Mouse (Mus musculus): ENCODE results near the gene Ms4a4b.
"Not testable (repeated sequence)": the region's sequence is repeated elsewhere in the genome, so short reads cannot be mapped to it uniquely, and the experiment has no call there.

Ms4a4b gene

GRCm38 (mm10) chr19:11443338-11443737 lies at the start of gene Ms4a4b:
Gene Ms4a4b (plus strand): TSS chr19:11443553.
- DNase-seq (ENCODE audit: low read depth, low spot score) = no peak

DNA sequence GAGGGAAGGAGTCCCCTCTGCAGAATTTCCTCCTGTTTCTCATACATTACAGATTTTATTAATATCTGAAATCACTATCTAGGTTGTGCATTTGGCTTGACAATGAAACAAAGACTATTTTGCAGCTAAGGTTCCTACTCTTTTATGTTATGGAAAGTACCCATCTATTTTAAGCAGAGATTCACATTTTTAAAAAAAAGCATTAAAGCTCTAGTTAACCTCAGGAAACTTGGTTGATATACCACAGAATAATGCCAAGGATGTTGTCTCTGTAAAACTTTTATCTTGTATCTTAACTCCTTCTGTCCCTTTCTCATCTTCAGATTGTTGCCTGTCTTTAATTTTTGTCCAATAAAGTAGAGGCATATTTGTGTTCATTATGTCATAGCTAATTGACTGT lies 47.6 kb upstream of the Ms4a4b start:
- DNase-seq (ENCODE audit: low read depth, low spot score) = no peak

DNA sequence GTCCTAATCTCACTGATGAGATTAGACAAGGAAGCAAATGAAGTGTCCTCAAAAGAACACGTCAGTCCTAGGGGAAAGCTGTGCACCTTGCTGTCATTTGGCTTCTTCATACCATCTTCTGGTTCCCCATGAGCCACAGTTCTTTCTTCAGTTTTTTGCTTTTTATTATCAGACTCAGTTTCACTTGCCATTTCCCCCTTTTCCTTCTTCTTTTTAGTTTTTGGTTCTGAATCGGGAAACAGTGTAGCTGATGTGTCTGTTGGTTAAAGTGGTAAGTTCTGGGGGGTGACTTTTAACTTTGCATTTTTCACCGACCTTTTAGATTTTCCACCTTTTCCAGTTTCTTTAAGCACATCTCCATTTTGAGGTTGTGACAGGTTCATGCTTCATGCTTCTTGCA lies 38.8 kb upstream of the Ms4a4b start, which contains the start of gene Ms4a4c:
Gene Ms4a4c (plus strand): TSS at position 244 of the 400 bp plus-strand sequence.
- DNase-seq (ENCODE audit: low read depth, low spot score) = no peak

DNA sequence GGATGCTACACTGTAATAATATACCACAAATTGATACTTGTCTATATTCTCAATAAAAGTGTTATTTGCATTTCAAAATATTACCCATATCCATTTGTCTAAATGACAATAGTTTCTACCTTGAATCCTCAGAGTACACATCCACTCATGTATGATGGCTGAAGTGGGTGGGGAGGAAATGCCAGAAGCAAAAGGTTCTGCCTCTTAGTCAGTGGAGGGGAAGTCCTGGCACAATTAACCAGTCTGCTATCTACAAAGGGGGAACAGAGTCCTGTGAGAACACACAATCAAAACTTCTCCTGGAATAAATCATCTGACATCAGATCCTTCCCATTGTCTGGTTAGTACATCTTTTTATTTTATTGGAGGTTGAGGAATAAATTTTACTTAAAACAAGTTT lies 35.9 kb upstream of the Ms4a4b start:
- no peak for DNase-seq (ENCODE audit: low read depth, low spot score)

DNA sequence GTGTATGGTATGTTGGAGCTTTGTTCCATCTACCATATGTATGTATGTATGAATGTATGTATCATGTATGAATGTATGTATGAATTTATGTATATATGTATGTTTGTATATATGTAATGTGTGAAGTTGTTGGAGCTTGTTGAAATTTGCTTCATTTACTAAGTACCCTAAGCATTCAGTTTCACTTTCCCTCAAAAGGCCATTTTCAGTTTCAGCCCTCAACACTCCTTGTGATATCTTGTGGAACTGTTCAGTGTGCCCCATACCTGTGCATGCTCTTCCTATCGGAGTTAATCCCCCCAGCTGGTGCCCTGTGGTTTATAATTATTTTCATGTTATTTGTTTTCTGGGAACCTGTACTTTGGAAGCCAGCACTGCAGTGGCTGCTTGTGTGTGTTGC lies 34.8 kb upstream of the Ms4a4b start:
- DNase-seq (ENCODE audit: low read depth, low spot score) = no peak

GRCm38 (mm10) chr19:11411640-11412039 lies 31.7 kb upstream of the Ms4a4b start:
- no peak for DNase-seq (ENCODE audit: low read depth, low spot score)

DNA sequence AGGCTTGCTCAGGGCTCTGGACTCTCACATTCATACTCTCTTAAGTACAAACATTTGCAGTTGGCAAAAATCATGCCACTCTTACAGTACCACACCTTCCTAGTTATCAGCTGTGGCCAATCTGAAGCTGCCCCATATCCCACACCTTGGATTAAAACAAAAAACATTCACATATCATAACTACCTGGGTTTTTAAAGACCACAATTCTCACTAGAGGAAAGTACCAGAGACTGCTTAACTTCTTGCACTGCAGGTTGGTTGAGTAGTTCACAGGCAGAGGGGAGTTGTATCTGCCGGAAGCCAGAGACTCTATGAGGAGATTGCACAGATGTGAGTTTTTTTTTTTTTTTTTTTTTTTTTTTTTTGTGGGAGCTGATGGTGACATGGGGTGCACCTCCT lies 29.3 kb upstream of the Ms4a4b start:
- DNase-seq (ENCODE audit: low read depth, low spot score) = no peak

GRCm38 (mm10) chr19:11415581-11415980 lies 27.8 kb upstream of the Ms4a4b start:
- no peak for DNase-seq (ENCODE audit: low read depth, low spot score)

- not testable (repeated sequence) for DNase-seq (ENCODE audit: low read depth, low spot score)
Measured at GRCm38 (mm10) chr19:11418865-11419264, 24.5 kb upstream of the Ms4a4b start.

DNA sequence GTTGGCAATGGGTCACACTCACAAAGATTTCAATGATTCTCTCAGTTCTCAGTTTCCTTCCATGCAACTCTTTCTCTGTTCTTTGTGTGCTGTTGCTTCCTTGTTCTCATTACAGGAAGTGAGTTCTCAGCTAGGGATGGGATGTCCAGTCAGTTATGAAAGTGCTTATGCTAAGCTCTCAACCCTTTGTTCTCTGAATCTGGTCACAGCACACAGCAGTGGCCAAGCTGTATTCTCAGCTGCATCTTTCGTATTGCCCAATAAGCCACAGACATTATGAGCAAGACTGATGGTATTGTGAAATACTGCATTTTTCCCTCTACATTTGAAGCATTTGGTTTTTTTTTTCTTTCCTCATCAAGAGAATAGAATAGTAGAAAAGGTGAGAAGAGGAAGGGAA lies 12.1 kb upstream of the Ms4a4b start:
- DNase-seq (ENCODE audit: low read depth, low spot score) = peak; percentile 13

DNA sequence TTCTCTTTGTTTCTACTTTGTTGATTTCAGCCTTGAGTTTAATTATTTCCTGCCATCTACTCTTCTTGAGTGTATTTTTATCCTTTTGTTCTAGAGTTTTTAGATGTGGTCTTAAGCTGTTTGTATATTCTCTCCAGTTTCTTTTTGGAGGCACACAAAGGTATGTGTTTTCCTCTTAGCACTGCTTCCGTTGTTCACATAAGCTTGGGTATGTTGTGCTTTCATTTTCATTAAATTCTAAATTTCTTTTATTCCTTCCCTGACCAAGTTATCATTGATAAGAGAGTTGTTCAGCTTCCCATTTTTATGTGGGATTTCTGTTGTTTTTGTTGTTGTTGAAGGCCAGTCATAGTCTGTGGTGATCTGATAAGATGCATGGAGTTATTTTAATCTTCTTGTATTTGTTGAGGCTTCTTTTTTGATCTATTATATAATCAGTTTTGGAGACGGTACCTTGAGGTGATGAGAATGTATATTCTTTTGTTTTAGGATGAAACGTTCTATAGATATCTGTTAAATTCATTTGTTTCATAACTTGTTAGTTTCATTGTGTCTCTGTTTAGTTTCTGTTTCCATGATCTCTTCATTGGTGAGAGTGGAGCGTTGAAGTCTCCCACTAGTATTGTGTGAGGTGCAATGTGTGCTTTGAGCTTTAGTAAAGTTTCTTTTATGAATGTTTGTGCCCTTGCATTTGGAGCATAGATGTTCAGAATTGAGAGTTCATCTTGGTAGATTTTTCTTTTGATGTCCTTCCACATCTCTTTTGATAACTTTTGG lies 8.1 kb upstream of the Ms4a4b start:
- no peak for DNase-seq (ENCODE audit: low read depth, low spot score)

GRCm38 (mm10) chr19:11443964-11444363 lies 611 bp downstream of the Ms4a4b start:
- DNase-seq (ENCODE audit: low read depth, low spot score) = no peak

DNA sequence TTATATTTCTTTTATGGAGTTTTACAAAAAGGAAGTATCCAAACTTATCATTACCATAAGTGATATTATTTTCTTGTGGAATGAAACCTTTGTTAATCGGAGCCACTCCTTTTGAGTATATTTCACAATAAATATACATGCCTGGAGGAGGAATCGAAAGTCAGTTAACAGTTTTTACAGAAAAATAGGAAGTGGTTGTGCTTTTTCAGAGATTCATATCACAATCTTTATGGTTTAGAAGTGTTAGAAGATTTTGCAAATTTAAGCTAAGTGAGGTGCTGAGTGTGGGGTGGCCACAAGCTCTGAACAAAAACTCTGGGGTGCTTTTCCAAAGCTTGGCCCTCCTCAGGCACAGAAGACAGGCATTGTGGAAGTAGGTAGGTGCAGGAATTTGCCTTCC lies 3.9 kb downstream of the Ms4a4b start:
- DNase-seq (ENCODE audit: low read depth, low spot score) = no peak

DNA sequence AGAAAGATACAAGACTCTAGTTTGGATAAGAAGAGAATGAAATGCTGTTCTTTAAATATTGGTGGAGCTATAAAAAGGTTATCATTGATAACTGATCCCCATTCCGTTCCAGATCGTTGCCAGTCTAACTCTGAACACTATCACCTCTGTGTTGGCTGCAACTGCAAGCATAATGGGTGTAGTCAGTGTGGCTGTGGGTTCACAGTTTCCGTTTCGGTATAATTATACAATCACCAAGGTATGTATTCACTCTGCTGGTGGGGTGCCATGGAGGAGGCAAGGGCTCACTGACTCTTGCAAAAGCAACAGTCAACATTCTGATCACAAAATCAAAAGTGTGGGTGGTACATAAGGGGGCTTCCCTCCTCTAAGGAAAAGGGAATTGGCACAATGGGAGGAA lies 15.7 kb downstream of the Ms4a4b start:
- DNase-seq (ENCODE audit: low read depth, low spot score) = not testable (repeated sequence)

- DNase-seq (ENCODE audit: low read depth, low spot score) = not testable (repeated sequence)
Measured at GRCm38 (mm10) chr19:11464795-11465194, 21.4 kb downstream of the Ms4a4b start.

- no peak for DNase-seq (ENCODE audit: low read depth, low spot score)
Measured at GRCm38 (mm10) chr19:11466471-11466870, 23.1 kb downstream of the Ms4a4b start.

- DNase-seq (ENCODE audit: low read depth, low spot score) = not testable (repeated sequence)
Measured at GRCm38 (mm10) chr19:11468361-11468760, 25.0 kb downstream of the Ms4a4b start.

DNA sequence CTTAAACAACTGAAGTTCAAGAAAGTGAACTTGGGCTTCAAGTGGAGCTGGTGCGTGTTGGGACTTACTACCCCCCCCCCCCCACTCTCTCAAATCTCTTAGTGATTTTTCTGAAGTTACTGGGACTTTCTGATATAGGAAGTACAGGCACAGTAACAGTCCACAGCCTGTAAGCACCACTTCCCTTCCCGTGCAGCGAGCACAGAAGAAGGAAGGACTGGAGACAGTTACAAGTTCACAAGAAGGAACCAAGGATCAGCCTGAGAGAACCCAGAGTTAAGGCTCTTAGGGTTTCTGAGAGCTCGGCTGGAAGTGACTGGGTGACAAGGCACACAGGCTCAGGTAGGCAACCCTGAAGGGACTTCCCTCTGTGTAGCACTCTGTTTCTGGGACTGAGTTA lies 25.9 kb downstream of the Ms4a4b start, which contains the start of gene Ms4a6c:
Gene Ms4a6c (plus strand): TSS at position 152 of the 400 bp plus-strand sequence.
- not testable (repeated sequence) for DNase-seq (ENCODE audit: low read depth, low spot score)

DNA sequence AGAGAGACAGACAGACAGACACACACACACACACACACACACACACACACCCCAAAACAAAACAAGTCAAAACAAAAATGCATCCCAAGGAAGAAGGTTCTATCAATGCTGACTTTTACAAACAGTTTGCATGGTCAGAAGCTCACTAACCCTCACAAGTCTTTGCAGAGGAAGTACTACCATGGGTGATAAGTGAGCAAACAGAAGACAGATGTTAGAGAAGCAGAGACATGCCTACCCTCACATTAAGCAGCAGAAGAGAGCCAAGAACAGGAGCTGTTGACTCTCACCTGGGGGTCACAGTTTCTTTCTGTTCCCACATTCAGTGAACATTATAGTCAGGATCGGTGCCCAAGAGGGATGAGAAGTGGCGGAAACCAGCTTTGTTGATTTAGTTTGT lies 36.4 kb downstream of the Ms4a4b start:
- no peak for DNase-seq (ENCODE audit: low read depth, low spot score)

GRCm38 (mm10) chr19:11482684-11483083 lies 39.3 kb downstream of the Ms4a4b start:
- DNase-seq (ENCODE audit: low read depth, low spot score) = no peak

- no peak for DNase-seq (ENCODE audit: low read depth, low spot score)
Measured at GRCm38 (mm10) chr19:11483941-11484340, 40.6 kb downstream of the Ms4a4b start.

- DNase-seq (ENCODE audit: low read depth, low spot score) = no peak
Measured at GRCm38 (mm10) chr19:11484388-11484787, 41.0 kb downstream of the Ms4a4b start.

DNA sequence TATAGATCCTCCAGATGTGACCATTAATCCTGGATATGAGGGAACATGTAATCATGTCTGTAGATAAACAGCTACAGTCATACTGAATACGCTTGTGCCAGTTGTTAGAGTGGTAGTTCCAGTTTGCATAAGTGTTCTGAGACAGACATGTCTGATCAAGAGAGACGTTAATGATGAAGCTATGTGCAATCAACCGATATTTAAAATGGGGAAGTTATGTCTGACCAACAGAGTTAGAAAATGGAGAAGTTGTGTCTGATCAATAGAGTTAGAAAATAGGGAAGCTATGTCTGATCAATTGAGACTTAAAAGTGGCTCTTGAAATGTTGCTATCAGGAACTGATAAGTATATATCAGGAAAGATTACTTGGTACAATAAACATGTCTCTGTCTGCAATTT lies 41.9 kb downstream of the Ms4a4b start:
- DNase-seq (ENCODE audit: low read depth, low spot score) = no peak

DNA sequence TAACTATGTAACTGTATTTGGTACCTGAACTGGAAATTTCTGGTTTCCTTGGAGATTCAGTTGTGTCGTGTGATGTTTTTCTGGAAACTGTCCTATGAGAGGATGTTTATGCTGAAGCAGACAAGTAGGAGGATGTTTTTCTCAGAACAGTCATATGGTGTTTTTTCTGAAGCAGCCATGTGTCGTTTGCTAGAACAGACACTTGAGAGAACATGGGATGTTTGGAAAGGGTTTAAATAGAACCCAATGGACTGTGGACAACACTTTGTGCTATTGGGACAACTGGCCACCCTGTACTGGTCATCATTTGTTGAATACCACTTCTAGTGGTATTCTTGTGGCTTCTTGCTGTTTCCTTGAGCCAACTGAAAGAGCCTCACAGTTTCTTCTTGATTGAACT lies 42.4 kb downstream of the Ms4a4b start, which contains the start of gene Gm8369:
Gene Gm8369 (plus strand): TSS at position 193 of the 400 bp plus-strand sequence.
- peak; percentile 7 for DNase-seq (ENCODE audit: low read depth, low spot score)

All from skeletal muscle tissue, adult 2 months (tissue).